Mouse (Mus musculus): ENCODE data around the gene Mapkapk3. TPM values are rescaled to one million over a fixed set of nuclear protein-coding genes. Genes with fewer than 3 reads are reported as not detected.

Gene Mapkapk3
- total and polyA plus RNA-seq, 3 experiments = 42.3 to 49.9 TPM; not detected in 1

- H3K9ac ChIP-seq (ENCODE audit: control insufficient read depth, low read depth, low read length, poor library complexity, severe bottlenecking) = no peak overlapping the region
- no peak overlapping the region for H3K4me3 ChIP-seq (ENCODE audit: control insufficient read depth in 1 of 2, insufficient read depth in 1 of 2, low read depth in 2 of 2, low read length in 2 of 2)
- peaks cover 0 to 32% of the 10 kb centered on the region in 2 experiments; a peak in 2 of 4 replicates for H3K36me3 ChIP-seq (ENCODE audit: control insufficient read depth in 1 of 2, insufficient read depth in 2 of 2, low read length in 2 of 2)
- no peak overlapping the region for H3K27ac ChIP-seq (ENCODE audit: control insufficient read depth, low read depth, low read length)
- H3K27me3 ChIP-seq (ENCODE audit: control insufficient read depth in 1 of 2, insufficient read depth in 2 of 2, low read length in 2 of 2) = no peaks in the 10 kb centered on the region
- TF ChIP-seq TBP (IDR thresholded peaks at IDR 0.05; ENCODE audit: low read depth, low read length) (no peak), JUND (IDR thresholded peaks at IDR 0.05; ENCODE audit: low read depth, low read length) (no peak), EP300 (IDR thresholded peaks at IDR 0.05; ENCODE audit: low read depth in 1 of 2, low read length in 2 of 2) (no peak), ELF1 (IDR thresholded peaks at IDR 0.05; ENCODE audit: low read depth, low read length) (no peak), SIN3A (IDR thresholded peaks at IDR 0.05; ENCODE audit: low read length) (no peak), UBTF (IDR thresholded peaks at IDR 0.05; ENCODE audit: borderline replicate concordance, insufficient read depth, low read depth, low read length) (no peak), POLR2AphosphoS5 (IDR thresholded peaks at IDR 0.05; ENCODE audit: borderline replicate concordance, low read depth, low read length) (no peak), MYC (IDR thresholded peaks at IDR 0.05; ENCODE audit: low read depth, low read length) (no peak), KAT2A (conservative IDR thresholded peaks at IDR 0.05; ENCODE audit: low read depth, low read length) (no peak), CHD2 (IDR thresholded peaks at IDR 0.05; ENCODE audit: low read length) (no peak), SMC3 (IDR thresholded peaks at IDR 0.05; ENCODE audit: low read depth, low read length) (no peak), NELFE (IDR thresholded peaks at IDR 0.05; ENCODE audit: low read depth, low read length) (no peak), GATA1 (IDR thresholded peaks at IDR 0.05; ENCODE audit: low read depth, low read length) (no peak), RCOR1 (IDR thresholded peaks at IDR 0.05; ENCODE audit: low read depth, low read length) (no peak), E2F4 (IDR thresholded peaks at IDR 0.05; ENCODE audit: borderline replicate concordance, low read depth, low read length) (no peak), ZNF384 (IDR thresholded peaks at IDR 0.05; ENCODE audit: low read depth, low read length) (no peak), MAFK (IDR thresholded peaks at IDR 0.05; ENCODE audit: borderline replicate concordance, low read depth, low read length) (no peak), CHD1 (IDR thresholded peaks at IDR 0.05; ENCODE audit: low read depth, low read length) (no peak)
- no peaks in the 10 kb centered on the region for H3K79me2 ChIP-seq (ENCODE audit: control insufficient read depth, insufficient read depth, low read length, poor library complexity)
- H3K4me1 ChIP-seq (ENCODE audit: control insufficient read depth in 1 of 2, insufficient read depth in 2 of 2, low read length in 2 of 2) = peaks cover 25 to 48% of the 10 kb centered on the region in 2 experiments
- no peaks in the 10 kb centered on the region for H3K9me3 ChIP-seq (replicated peaks; ENCODE audit: insufficient read depth, low read length)
- no peak for DNase-seq (ENCODE audit: low read depth, low spot score)
Measured at GRCm38 (mm10) chr9:107273184-107273583, 16.5 kb downstream of the Mapkapk3 start.

GRCm38 (mm10) chr9:107272284-107272683 is 17.4 kb downstream of the Mapkapk3 start:
- H3K27ac ChIP-seq (ENCODE audit: control insufficient read depth, low read depth, low read length) = 0 out of 2 replicates have a peak overlapping the region, but pooled peaks have one; percentile 10
- H3K4me1 ChIP-seq (ENCODE audit: control insufficient read depth in 1 of 2, insufficient read depth in 2 of 2, low read length in 2 of 2) = peaks cover 33 to 52% of the 10 kb centered on the region in 2 experiments
- H3K36me3 ChIP-seq (ENCODE audit: control insufficient read depth in 1 of 2, insufficient read depth in 2 of 2, low read length in 2 of 2) = peaks cover 0 to 39% of the 10 kb centered on the region in 2 experiments; a peak in 2 of 4 replicates
- TF ChIP-seq UBTF (IDR thresholded peaks at IDR 0.05; ENCODE audit: borderline replicate concordance, insufficient read depth, low read depth, low read length) (no peak), MYB (IDR thresholded peaks at IDR 0.05; ENCODE audit: low read depth, low read length) (no peak), GATA1 (IDR thresholded peaks at IDR 0.05; ENCODE audit: low read depth, low read length) (peak; percentile 80), TAL1 (IDR thresholded peaks at IDR 0.05; ENCODE audit: low read length) (peak; percentile 94), TBP (IDR thresholded peaks at IDR 0.05; ENCODE audit: low read depth, low read length) (no peak), TCF12 (IDR thresholded peaks at IDR 0.05; ENCODE audit: low read depth, low read length) (peak; percentile 78), SIN3A (IDR thresholded peaks at IDR 0.05; ENCODE audit: low read length) (peak; percentile 31; the same call in 1 of the 2 replicates), MAZ (IDR thresholded peaks at IDR 0.05; ENCODE audit: low read depth, low read length) (no peak), CHD2 (IDR thresholded peaks at IDR 0.05; ENCODE audit: low read length) (no peak), RCOR1 (IDR thresholded peaks at IDR 0.05; ENCODE audit: low read depth, low read length) (peak; percentile 65; the same call in 1 of the 2 replicates), EP300 (IDR thresholded peaks at IDR 0.05; ENCODE audit: low read depth in 1 of 2, low read length in 2 of 2) (peak; percentile 67 to 68; a peak in 3 of 4 replicates)
- peak; percentile 67 for DNase-seq (ENCODE audit: low read depth, low spot score)
- H3K27me3 ChIP-seq (ENCODE audit: control insufficient read depth in 1 of 2, insufficient read depth in 2 of 2, low read length in 2 of 2) = no peaks in the 10 kb centered on the region
- H3K9ac ChIP-seq (ENCODE audit: control insufficient read depth, low read depth, low read length, poor library complexity, severe bottlenecking) = no peak overlapping the region
- no peaks in the 10 kb centered on the region for H3K9me3 ChIP-seq (replicated peaks; ENCODE audit: insufficient read depth, low read length)
- no peaks in the 10 kb centered on the region for H3K79me2 ChIP-seq (ENCODE audit: control insufficient read depth, insufficient read depth, low read length, poor library complexity)
- no peak overlapping the region for H3K4me3 ChIP-seq (ENCODE audit: control insufficient read depth in 1 of 2, insufficient read depth in 1 of 2, low read depth in 2 of 2, low read length in 2 of 2)
